Mouse (Mus musculus) midbrain, embryonic 16.5 days (tissue): ENCODE measurements around the gene Brf1. TPM values are rescaled to one million over a fixed set of nuclear protein-coding genes. Genes with fewer than 3 reads are reported as not detected.

Experiments
- ATAC-seq: fragments of 200-750 bp; cut with Nextera tagmentation; 2 replicates; pipeline ENCODE4 v1.8.0; 2017; ENCODE audit warnings: moderate TSS enrichment
- H3K27ac ChIP-seq: fragments of 300-500 bp; sonication (generic); 2 replicates; pipeline ENCODE4 v1.5.1; 2014; ENCODE audit warnings: mild to moderate bottlenecking, low read length, mixed read lengths
- H3K27me3 ChIP-seq: fragments of 300-500 bp; sonication (generic); 2 replicates; pipeline ENCODE4 v1.6.1; 2014; ENCODE audit warnings: low read depth, low read length, mixed read lengths; ENCODE audit not compliant: control insufficient read depth, insufficient read depth
- H3K36me3 ChIP-seq: fragments of 300-500 bp; sonication (generic); 2 replicates; pipeline ENCODE4 v1.6.1; 2014; ENCODE audit warnings: mild to moderate bottlenecking, low read length, moderate library complexity, mixed read lengths; ENCODE audit not compliant: control insufficient read depth, insufficient read depth
- H3K4me1 ChIP-seq: fragments of 300-500 bp; sonication (generic); 2 replicates; pipeline ENCODE4 v1.6.1; 2014; ENCODE audit warnings: mild to moderate bottlenecking, low read length, mixed read lengths; ENCODE audit not compliant: control insufficient read depth, insufficient read depth
- H3K4me2 ChIP-seq: fragments of 300-500 bp; sonication (generic); 2 replicates; pipeline ENCODE4 v1.6.1; 2014; ENCODE audit warnings: mild to moderate bottlenecking, low read length, mixed read lengths
- H3K4me3 ChIP-seq: fragments of 300-500 bp; sonication (generic); 2 replicates; pipeline ENCODE4 v1.5.1; 2014; ENCODE audit warnings: low read depth, mild to moderate bottlenecking, low read length, moderate library complexity, mixed read lengths
- H3K9ac ChIP-seq: fragments of 300-500 bp; sonication (generic); 2 replicates; pipeline ENCODE4 v1.6.1; 2014; ENCODE audit warnings: low read depth, low read length, mixed read lengths
- H3K9me3 ChIP-seq: fragments of 300-500 bp; sonication (generic); replicated peaks from 2 replicates; pipeline ENCODE4 v1.6.1; 2014; ENCODE audit warnings: mild to moderate bottlenecking, low read length, mixed read lengths; ENCODE audit not compliant: control insufficient read depth, poor library complexity, severe bottlenecking
- WGBS: fragments of 180-500 bp; shearing (Covaris S2); extraction: QIAGEN DNeasy Blood & Tissue Kit; methylation state at CpG from one replicate; pipeline ENCODE4 v1.1.7; 2014; 5-methylcytosine and 5-hydroxymethylcytosine counted together
- polyA plus RNA-seq: library from polyadenylated mRNA; unstranded; fragments of >200 nt; fragmentation: Nextera tagmentation; extraction: Ambion mirVana; gene quantifications from 2 replicates; pipeline ENCODE4 v1.2.1, GENCODE M21; 2015

Gene Brf1
- polyA plus RNA-seq, 1 experiment from 2014 or later: 44.2 TPM

DNA sequence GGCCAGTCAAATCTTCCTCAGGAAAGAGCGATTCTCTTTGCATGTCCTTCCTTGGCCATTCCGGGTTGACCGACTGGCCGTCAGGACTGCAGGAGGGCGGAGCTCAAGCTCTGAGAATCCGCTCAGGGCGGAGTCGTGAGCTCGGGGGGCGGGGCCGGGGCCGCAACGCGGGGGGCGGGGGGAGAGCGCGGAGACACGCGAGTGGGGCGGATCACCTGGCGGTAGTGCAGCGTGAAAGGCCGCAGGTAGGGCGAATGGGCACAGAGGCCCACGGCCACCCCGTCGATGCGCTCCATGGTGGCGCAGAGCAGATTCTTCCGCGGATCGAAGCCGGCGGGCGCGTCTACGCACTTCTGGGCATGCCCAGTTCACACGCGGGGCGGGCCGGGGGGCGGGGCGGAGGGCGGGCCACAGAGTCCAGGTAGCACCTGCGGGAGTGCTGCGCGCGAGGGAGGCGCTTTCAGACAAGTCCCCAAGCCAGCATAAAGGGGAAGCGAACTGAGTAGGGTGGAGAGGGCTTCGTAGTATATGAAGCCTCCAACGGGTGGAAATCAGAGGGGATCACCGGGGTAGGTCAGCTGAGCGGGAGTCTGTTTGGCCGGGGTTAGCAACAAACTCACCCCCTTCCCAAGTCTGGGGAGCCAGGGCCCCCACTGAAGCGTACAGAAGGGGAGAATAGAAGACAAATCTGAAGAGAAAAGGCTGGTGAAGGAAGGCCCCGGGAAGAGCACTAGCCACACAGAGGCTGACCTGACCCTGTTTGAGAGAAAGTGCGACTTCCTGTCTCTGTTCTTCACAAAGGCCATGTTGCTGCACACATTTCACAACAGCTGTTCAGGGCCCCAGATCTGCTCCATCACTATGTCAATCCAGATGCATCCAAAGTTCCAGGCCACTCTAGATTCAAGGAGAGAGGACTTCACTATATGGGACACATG, 58.5 kb downstream of the Brf1 start, which contains the start of gene Nudt14:
Gene Nudt14, minus strand, starts transcription at position 349 of the 938 bp plus-strand sequence.
- Histone ChIP-seq H3K4me3 (peak within 1 kb of the TSS; percentile 74), H3K27ac (peak within 1 kb of the TSS; percentile 68; the same call in 1 of the 2 replicates), H3K9ac (peak within 1 kb of the TSS; percentile 86), H3K9me3 (no peaks in the 10 kb centered on the region), H3K4me2 (peak within 1 kb of the TSS; percentile 79), H3K4me1 (peaks cover 9% of the 10 kb centered on the region), H3K36me3 (no peaks in the 10 kb centered on the region), H3K27me3 (no peaks in the 10 kb centered on the region)
- peak; percentile 71 for ATAC-seq
- 1% methylated on average over 57 of the region's 58 CpGs for WGBS

- Histone ChIP-seq H3K4me2 (peak overlapping the region; percentile 79), H3K4me1 (peaks cover 9% of the 10 kb centered on the region), H3K4me3 (peak overlapping the region; percentile 74), H3K9ac (peak overlapping the region; percentile 86), H3K9me3 (no peaks in the 10 kb centered on the region), H3K27me3 (no peaks in the 10 kb centered on the region), H3K27ac (0 out of 2 replicates have a peak overlapping the region, but pooled peaks have one; percentile 68), H3K36me3 (no peaks in the 10 kb centered on the region)
- peak; percentile 16 for ATAC-seq
- 44% methylated on average over 10 of the region's 10 CpGs for whole genome bisulfite sequencing
Measured at GRCm38 (mm10) chr12:112941156-112941775, 59.2 kb downstream of the Brf1 start.

DNA sequence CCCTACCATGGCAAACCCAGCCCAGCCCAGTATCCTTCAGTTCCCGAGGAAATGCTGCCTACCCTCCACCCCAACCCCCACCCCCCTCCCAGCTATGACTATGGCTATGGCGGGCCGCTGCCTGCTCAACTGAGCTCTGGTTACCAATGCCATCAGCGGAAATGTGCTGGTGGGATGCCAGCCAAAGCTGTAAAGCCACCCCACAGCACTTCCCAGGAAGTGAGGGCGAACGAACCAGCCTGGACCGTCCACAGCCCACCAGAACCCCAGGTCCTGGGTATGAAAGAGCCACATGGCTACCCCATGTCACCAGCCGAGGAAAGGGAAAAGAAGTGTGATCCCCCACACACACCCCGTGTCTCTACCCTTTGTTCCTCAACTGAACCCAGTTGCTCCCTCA, 59.8 kb downstream of the Brf1 start:
- Histone ChIP-seq H3K36me3 (no peaks in the 10 kb centered on the region), H3K9ac (no peak overlapping the region), H3K4me3 (no peak overlapping the region), H3K9me3 (no peaks in the 10 kb centered on the region), H3K27me3 (no peaks in the 10 kb centered on the region), H3K4me1 (peaks cover 9% of the 10 kb centered on the region), H3K27ac (no peak overlapping the region), H3K4me2 (no peak overlapping the region)
- no peak for ATAC-seq
- whole genome bisulfite sequencing: 78% methylated on average over 9 of the region's 9 CpGs

GRCm38 (mm10) chr12:112940238-112940637, 60.3 kb downstream of the Brf1 start:
- Histone ChIP-seq H3K9me3 (no peaks in the 10 kb centered on the region), H3K4me2 (no peak overlapping the region), H3K27ac (no peak overlapping the region), H3K36me3 (no peaks in the 10 kb centered on the region), H3K27me3 (no peaks in the 10 kb centered on the region), H3K4me1 (peaks cover 9% of the 10 kb centered on the region), H3K4me3 (no peak overlapping the region), H3K9ac (no peak overlapping the region)
- ATAC-seq: no peak
- 80% methylated on average over 4 of the region's 4 CpGs for WGBS

- WGBS: 62% methylated on average over 10 of the region's 10 CpGs
- Histone ChIP-seq H3K4me3 (no peak overlapping the region), H3K4me1 (peaks cover 9% of the 10 kb centered on the region), H3K27me3 (no peaks in the 10 kb centered on the region), H3K4me2 (no peak overlapping the region), H3K9me3 (no peaks in the 10 kb centered on the region), H3K27ac (no peak overlapping the region), H3K36me3 (no peaks in the 10 kb centered on the region), H3K9ac (no peak overlapping the region)
- ATAC-seq: no peak
Measured at GRCm38 (mm10) chr12:112938873-112939565, 61.5 kb downstream of the Brf1 start.

- H3K4me3 ChIP-seq: no peak overlapping the region
- WGBS: 82% methylated on average over 10 of the region's 10 CpGs
- no peak for ATAC-seq
Measured at GRCm38 (mm10) chr12:112938366-112938765, 62.1 kb downstream of the Brf1 start.

GRCm38 (mm10) chr12:112937906-112938305, 62.6 kb downstream of the Brf1 start:
- no peak overlapping the region for H3K9ac ChIP-seq
- no peak overlapping the region for H3K4me2 ChIP-seq
- no peaks in the 10 kb centered on the region for H3K9me3 ChIP-seq
- H3K36me3 ChIP-seq: no peaks in the 10 kb centered on the region
- H3K27ac ChIP-seq: no peak overlapping the region
- no peak overlapping the region for H3K4me3 ChIP-seq
- peaks cover 9% of the 10 kb centered on the region for H3K4me1 ChIP-seq
- H3K27me3 ChIP-seq: no peaks in the 10 kb centered on the region
- 51% methylated on average over 9 of the region's 9 CpGs for WGBS
- no peak for ATAC-seq

More at GRCm38 (mm10) chr12:112938366-112938765, 62.1 kb downstream of the Brf1 start:
- no peak overlapping the region for H3K27ac ChIP-seq
- peaks cover 9% of the 10 kb centered on the region for H3K4me1 ChIP-seq
- no peaks in the 10 kb centered on the region for H3K9me3 ChIP-seq
- no peaks in the 10 kb centered on the region for H3K27me3 ChIP-seq
- no peak overlapping the region for H3K9ac ChIP-seq
- H3K4me2 ChIP-seq: no peak overlapping the region
- H3K36me3 ChIP-seq: no peaks in the 10 kb centered on the region

DNA sequence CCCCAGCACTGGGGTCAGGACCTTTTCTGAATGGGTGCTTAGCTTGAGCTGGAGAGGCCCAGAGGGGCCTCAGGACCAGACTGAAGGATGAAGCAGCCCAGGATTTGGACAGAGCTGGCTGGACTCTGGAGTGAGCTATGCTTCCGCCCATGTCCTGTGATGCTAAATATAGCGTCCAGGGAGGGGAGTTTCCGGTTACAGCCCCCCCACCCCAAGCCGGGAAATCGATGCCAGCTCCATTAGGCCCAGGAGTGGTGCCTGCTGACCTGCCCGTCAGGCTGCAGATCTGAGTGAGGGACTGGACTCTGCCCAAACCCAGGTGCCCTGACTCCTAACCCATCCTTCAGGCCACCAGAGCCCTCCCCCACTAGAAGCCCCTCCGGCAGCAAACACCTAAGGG, 67.9 kb downstream of the Brf1 start:
- 63% methylated on average over 7 of the region's 7 CpGs for WGBS
- no peaks in the 10 kb centered on the region for H3K9me3 ChIP-seq

More for the DNA sequence above, 67.9 kb downstream of the Brf1 start:
- no peak overlapping the region for H3K4me2 ChIP-seq
- no peak overlapping the region for H3K9ac ChIP-seq
- no peak overlapping the region for H3K4me3 ChIP-seq
- no peak for ATAC-seq
- no peak overlapping the region for H3K27ac ChIP-seq
- peaks cover 9% of the 10 kb centered on the region for H3K4me1 ChIP-seq
- no peaks in the 10 kb centered on the region for H3K36me3 ChIP-seq
- H3K27me3 ChIP-seq: peaks cover 3% of the 10 kb centered on the region; the same call in 1 of the 2 replicates
